Mouse (Mus musculus) spleen, adult 2 months (tissue): ENCODE results near the gene Id3. TPM values are rescaled to one million over a fixed set of nuclear protein-coding genes. Genes with fewer than 3 reads are reported as not detected.
A peak's percentile ranks its signal among the peaks of the same experiment; 100 is the strongest.

Experiments used
- DNase-seq, 2 experiments: peaks; one replicate each; pipeline versions ENCODE4 v3.0.0 to v3.0.0-alpha.2; 2012 to 2021; ENCODE audit warnings: low spot score in 2 of 2, low read depth in 1 of 2
- H3K27ac ChIP-seq: fragments of 200-500 bp; 2 replicates; pipeline ENCODE4 v1.5.1; 2012; ENCODE audit warnings: low read length, inconsistent platforms; ENCODE audit not compliant: insufficient read depth
- H3K27me3 ChIP-seq: fragments of 200-500 bp; 2 replicates; pipeline ENCODE4 v1.6.1; 2012; ENCODE audit warnings: mild to moderate bottlenecking, moderate library complexity, low read length, inconsistent platforms; ENCODE audit not compliant: control insufficient read depth, insufficient read depth
- H3K36me3 ChIP-seq: fragments of 200-500 bp; 2 replicates; pipeline ENCODE4 v1.6.1; 2012; ENCODE audit warnings: mild to moderate bottlenecking, low read length, inconsistent platforms; ENCODE audit not compliant: control insufficient read depth, insufficient read depth
- H3K4me1 ChIP-seq: fragments of 200-500 bp; 2 replicates; pipeline ENCODE4 v1.6.1; 2011; ENCODE audit warnings: inconsistent platforms; ENCODE audit not compliant: control insufficient read depth, insufficient read depth, insufficient read length
- H3K4me3 ChIP-seq: fragments of 200-500 bp; 2 replicates; pipeline ENCODE4 v1.5.1; 2011; ENCODE audit warnings: mild to moderate bottlenecking, inconsistent platforms; ENCODE audit not compliant: insufficient read depth, insufficient read length; ENCODE audit errors: extremely low read depth
- CTCF ChIP-seq: fragments of 200-500 bp; IDR thresholded peaks from 2 replicates; pipeline ENCODE4 v1.5.1; 2011; ENCODE audit warnings: mild to moderate bottlenecking, inconsistent platforms; ENCODE audit not compliant: insufficient read depth, insufficient read length, insufficient replicate concordance; ENCODE audit errors: extremely low read depth
- POLR2A ChIP-seq: fragments of 200-500 bp; IDR thresholded peaks from 2 replicates; pipeline ENCODE4 v1.6.1; 2011; ENCODE audit warnings: low read depth, low read length, inconsistent platforms
- WGBS: fragments of 180-500 bp; shearing (Covaris S2); methylation state at CpG from one replicate; pipeline ENCODE4 v1.1.7; 2018; 5-methylcytosine and 5-hydroxymethylcytosine counted together
- polyA plus RNA-seq: library from polyadenylated mRNA; depleted of rRNA; stranded (reverse); fragments of >200 nt; gene quantifications from 2 replicates; pipeline ENCODE4 v1.2.3, GENCODE M21; 2012

The Id3 gene
- polyA plus RNA-seq, 1 experiment, result 138 TPM

GRCm38 (mm10) chr4:136134978-136135873 is 8.1 kb upstream of the Id3 start:
- peaks cover 8% of the 10 kb centered on the region; the same call in 1 of the 2 replicates for H3K27me3 ChIP-seq
- H3K27ac ChIP-seq, result peak overlapping the region; percentile 65; the same call in 1 of the 2 replicates
- H3K4me1 ChIP-seq, result peaks cover 6% of the 10 kb centered on the region
- TF ChIP-seq CTCF (no peak), POLR2A (no peak)
- 16% methylated on average over 50 of the region's 50 CpGs for WGBS
- H3K4me3 ChIP-seq, result peak overlapping the region; percentile 10; the same call in 1 of the 2 replicates
- DNase-seq, result no peak
- no peaks in the 10 kb centered on the region for H3K36me3 ChIP-seq

DNA sequence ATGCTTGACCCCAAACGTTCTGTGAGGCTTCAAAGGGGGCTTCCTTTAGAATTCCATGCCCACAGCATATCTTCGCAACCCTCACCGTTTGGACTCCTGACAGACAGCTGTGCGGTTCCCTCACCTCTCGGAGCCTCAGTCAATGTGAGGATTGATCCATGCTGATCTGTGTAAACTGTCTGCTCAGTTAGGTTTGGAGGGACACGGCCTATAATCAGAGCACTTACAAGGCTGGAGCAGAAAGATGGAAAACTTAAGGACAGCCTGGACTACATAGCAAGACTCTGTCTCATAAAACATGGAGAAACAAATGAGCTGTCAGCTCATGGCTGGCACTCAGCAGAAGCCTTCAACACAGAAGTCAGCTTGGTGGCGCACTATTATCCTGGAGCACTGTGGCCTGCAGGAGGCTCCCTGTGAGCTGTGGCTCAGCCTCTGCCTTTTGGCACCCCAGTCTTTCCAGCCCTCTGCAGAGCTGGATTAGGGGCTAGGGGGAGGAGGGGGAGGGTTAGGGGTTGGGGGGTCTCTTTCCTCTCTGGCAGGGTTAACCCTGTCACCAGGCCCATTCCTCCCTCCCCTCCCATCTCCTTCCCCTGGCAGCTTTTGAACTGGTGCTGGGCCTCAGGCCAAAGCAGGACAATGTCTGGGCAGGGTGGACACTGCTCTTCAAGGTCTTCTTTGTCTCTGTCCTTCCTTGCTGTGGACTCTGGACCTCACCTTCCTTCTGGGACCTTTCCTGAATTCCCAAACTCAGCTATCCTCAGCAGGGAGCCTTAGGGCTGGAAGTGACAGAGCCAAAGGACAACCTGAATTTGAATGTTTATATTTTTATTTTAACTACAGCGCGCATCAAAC is 7.2 kb upstream of the Id3 start:
- H3K36me3 ChIP-seq, result no peaks in the 10 kb centered on the region
- no peak for DNase-seq
- H3K4me3 ChIP-seq, result no peak overlapping the region
- no peak for TF ChIP-seq CTCF
- TF ChIP-seq POLR2A, result no peak
- H3K27ac ChIP-seq, result peak overlapping the region; percentile 45; the same call in 1 of the 2 replicates
- 89% methylated on average over 9 of the region's 9 CpGs for WGBS
- peaks cover 7% of the 10 kb centered on the region for H3K4me1 ChIP-seq
- H3K27me3 ChIP-seq, result peaks cover 8% of the 10 kb centered on the region; the same call in 1 of the 2 replicates

- H3K36me3 ChIP-seq, result no peaks in the 10 kb centered on the region
- no peak for DNase-seq
- 72% methylated on average over 17 of the region's 17 CpGs for WGBS
- H3K4me1 ChIP-seq, result peaks cover 10% of the 10 kb centered on the region
- no peak overlapping the region for H3K4me3 ChIP-seq
- peak overlapping the region; percentile 26; the same call in 1 of the 2 replicates for H3K27ac ChIP-seq
- no peak for TF ChIP-seq POLR2A
- no peak for TF ChIP-seq CTCF
- H3K27me3 ChIP-seq, result peaks cover 7% of the 10 kb centered on the region; the same call in 1 of the 2 replicates
Observed at GRCm38 (mm10) chr4:136139326-136140110, 3.8 kb upstream of the Id3 start.

GRCm38 (mm10) chr4:136140327-136141250 is 2.7 kb upstream of the Id3 start:
- peaks cover 5% of the 10 kb centered on the region for H3K4me1 ChIP-seq

DNA sequence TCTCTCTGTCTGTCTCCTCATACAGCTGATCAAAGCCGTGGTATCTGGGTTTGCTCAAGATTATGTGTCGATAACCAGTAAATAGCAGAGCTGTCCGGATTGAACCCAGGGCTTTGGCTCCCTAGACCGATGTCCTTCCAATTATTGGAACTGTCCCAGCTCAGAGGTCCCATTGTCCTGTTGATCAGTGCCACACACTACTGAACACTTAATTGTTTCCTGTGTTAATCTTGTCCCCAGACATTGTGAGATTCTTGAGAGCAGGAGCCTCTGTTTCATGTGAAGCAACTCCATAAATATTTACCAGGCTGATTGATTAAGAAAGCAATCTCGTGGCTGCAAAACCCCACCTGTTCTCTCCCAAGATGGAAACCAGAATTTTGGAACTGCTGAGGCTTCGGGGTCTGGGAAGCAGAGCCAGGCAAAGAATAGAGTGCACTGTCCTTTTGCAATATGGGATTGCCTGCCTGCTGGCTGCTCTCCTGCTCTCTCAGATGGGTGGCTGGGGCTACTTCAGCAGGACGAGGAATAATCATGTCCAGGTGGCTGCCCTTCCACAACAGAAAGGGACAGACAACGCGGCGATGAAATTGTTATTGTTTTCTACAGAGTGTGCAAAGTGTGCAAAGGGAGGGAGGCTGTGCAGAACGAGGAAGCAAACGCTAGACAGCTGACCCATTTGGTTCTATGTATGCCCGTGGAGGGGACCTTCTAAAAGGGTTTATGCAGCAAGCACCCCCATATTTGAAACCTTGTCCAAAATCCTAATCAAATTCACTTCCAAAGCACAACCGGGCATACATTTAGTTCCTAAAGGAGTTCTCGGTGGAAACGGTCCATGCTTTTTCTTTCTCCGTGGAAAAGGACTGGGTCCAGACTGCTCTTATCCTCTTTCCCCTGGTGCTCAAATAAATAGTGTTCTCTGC is 767 bp upstream of the Id3 start:
- no peaks in the 10 kb centered on the region for H3K27me3 ChIP-seq
- DNase-seq, result no peak
- TF ChIP-seq CTCF (no peak), POLR2A (no peak)
- WGBS, result 35% methylated on average over 17 of the region's 17 CpGs
- H3K27ac ChIP-seq, result peak overlapping the region; percentile 46; the same call in 1 of the 2 replicates
- peaks cover 3% of the 10 kb centered on the region; the same call in 1 of the 2 replicates for H3K36me3 ChIP-seq
- H3K4me1 ChIP-seq, result peaks cover 15% of the 10 kb centered on the region
- no peak overlapping the region for H3K4me3 ChIP-seq

More at GRCm38 (mm10) chr4:136140327-136141250, 2.7 kb upstream of the Id3 start:
- Histone ChIP-seq H3K36me3 (peaks cover 3% of the 10 kb centered on the region; the same call in 1 of the 2 replicates), H3K27ac (peak overlapping the region; percentile 46), H3K27me3 (no peaks in the 10 kb centered on the region), H3K4me3 (no peak overlapping the region; the same call in 1 of the 2 replicates)
- peak in 1 of 2 experiments; percentile 69 for DNase-seq
- no peak for TF ChIP-seq POLR2A
- TF ChIP-seq CTCF, result no peak
- WGBS, result 21% methylated on average over 31 of the region's 31 CpGs
